Mouse (Mus musculus) skeletal muscle tissue, adult 2 months (tissue): Measurements from ENCODE around the gene Ubash3a.

Source experiments
- DNase-seq: peaks from one replicate; pipeline ENCODE4 v3.0.0-alpha.2; 2012; ENCODE audit warnings: low read depth, low spot score

Ubash3a gene

DNA sequence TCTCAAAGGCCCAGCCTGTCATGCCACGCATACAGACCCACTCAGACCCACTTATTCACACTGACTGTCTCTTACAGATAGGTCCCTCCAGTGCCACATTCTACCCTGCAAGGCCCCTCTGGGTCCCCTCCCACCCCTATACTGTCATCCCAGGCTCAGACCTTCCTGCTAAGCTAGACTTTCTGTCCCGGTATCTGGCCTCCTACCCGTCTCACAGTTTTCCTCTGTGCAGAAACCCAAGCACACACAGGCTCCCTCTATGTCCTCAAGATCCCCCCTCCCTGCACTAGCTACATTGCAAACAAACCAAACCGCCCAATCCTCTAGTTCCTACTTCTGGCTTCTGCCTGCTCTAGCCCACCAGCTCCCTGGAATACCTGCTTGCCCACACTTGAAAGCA is 70.3 kb downstream of the Ubash3a start:
- DNase-seq, result no peak

DNA sequence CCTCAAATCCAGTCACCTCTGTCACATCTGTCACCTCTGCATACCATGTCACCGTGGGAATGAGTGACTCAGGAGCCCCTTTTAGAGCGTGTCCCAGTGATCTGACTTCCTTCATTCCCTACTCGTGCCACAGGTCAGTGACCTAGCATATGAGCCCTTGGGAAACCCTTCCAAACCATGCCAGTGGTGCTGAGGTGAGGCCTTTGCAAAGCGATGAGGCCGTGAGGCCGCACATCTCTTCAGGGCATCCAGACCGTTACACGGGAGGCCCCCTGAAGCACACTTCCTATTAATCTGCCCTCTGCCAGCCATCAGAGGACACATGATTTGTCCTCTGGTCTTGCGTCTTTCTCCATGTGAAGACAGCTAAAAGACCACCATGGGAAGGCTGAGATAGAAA is 71.9 kb downstream of the Ubash3a start:
- no peak for DNase-seq

DNA sequence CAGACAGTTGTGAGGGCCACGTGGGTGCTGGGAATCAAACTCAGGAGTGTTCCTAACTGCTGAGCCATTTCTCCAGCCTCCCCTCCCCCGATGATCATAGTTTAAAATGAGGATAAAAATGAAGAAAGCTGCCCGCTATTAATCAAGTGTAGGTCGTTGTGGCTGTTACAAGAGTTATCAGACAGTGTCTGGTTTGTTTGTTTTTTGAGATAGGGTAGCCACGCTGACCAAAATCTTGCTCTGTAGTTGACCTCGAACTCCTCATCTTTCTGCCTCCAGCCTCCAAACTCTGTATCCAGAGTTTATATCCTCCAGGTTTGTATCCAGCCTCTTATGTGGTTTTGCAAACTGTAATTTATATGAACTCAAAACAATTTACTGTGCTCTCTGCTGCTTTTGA is 72.6 kb downstream of the Ubash3a start:
- no peak for DNase-seq

DNA sequence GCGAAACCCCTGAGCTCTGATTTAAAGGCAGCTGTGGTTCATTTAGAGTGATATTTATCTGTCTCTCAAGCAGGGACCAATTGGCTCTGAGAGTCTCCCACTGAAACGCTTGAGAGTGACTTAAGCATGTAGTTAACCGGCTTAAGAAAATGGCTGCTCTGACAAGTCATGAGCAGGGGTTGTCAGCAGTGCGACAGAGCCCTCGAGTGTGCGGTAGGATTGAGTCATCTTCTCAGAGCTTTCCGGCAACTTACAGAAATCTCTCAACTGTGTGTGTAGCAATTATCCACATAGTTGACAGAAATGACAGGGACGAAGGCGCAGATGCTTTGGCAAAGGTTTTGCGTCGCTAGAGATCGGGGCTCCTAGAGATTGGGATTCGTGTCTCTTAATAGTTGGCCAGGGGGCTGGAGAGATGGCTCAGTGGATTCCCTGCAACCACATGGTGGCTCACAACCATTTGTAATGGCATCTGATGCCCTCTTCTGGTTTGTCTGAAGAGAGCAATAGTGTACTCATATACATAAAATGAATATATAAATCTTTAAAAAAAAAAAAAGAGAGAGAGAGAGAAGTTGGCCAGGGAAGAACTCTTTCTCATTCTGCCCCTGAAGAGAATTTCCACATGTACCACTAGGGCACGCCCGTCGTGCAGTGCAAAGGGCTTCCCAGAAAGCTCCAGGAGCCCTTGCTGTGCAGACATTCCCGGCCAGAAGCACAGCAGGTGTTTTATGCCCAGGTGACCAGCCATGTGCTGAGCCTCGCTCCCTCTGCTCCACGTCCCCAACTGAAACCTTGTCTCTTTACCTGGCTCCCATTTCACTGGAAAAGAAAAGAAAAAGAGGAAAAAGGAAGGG is 74.4 kb downstream of the Ubash3a start:
- no peak for DNase-seq

DNA sequence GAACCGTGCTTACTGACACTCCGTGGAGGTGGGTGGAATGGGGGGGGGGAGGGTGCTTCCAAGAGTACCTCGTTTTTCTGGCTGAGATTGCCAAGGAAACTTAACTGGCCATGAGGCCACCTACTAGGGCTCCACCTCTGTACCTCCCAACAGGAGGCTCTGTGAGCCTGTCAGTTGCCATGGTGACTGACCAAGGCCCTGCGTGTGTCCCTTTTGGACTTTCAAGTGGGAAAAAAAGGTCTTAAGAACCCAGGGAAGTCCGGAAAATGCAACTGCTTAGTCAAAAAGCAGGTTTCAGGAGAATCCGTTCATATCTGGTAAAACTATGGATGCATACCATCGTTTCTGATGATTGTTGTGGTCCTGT is 75.0 kb downstream of the Ubash3a start:
- no peak for DNase-seq

DNA sequence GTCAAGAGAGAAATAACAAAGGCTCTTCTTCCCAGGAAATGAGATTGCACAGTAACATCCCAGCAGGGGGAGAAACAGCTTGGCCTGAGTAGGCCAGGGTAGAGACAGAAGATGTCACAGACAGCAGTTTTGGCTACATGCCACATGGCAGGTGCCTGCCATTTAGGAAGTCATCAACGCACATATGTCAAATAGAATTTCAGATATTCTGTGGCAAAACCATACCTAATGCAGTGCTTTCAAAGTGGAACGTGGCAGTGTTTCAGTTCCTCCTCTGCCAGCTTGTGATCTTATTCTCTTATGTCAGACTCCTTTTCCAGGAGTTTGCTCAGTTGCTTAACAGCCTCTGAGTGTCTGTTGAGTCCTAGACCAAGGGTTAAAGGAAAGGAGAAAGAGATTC is 78.2 kb downstream of the Ubash3a start:
- DNase-seq, result no peak

DNA sequence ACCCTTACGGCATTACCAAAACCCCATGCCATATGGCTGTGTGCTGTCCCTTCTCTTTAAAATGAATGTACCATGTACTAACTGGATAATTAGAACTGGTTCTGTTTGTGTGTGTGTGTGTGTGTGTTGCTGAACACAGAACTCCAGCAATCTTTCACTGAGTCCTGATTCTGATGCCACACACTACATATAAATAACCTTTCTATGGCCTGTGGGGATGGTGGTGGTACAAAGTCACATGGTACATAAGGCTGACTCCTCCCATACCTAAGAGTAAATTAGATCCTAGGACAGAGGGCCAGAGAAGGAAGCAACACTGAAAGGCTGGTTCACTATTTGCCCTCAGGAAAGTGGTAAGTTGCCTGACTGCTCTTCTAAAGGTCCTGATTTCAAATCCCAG is 78.8 kb downstream of the Ubash3a start, which contains the start of gene Slc37a1:
TSS of gene Slc37a1 (plus strand) at position 301 of the 400 bp plus-strand sequence.
- DNase-seq, result no peak

DNA sequence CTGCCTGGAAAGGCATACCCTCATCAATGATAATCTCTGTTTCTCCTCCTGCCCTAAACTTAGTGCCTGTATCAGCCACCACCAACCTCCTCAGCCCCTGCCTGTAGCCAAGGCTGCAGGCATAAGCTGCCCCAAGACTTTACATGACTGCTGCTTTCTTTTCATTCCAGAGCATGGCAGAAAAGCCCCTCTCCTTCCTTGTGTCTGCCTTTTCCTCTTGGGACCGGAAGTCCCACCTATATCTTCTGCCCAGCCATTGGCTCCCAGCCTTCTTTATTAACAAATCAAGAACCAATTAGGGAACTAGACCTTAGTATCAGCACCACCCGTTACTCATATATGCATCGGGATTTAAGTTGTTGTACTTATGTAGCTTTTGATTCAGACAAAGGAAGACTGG is 79.5 kb downstream of the Ubash3a start:
- no peak for DNase-seq

DNA sequence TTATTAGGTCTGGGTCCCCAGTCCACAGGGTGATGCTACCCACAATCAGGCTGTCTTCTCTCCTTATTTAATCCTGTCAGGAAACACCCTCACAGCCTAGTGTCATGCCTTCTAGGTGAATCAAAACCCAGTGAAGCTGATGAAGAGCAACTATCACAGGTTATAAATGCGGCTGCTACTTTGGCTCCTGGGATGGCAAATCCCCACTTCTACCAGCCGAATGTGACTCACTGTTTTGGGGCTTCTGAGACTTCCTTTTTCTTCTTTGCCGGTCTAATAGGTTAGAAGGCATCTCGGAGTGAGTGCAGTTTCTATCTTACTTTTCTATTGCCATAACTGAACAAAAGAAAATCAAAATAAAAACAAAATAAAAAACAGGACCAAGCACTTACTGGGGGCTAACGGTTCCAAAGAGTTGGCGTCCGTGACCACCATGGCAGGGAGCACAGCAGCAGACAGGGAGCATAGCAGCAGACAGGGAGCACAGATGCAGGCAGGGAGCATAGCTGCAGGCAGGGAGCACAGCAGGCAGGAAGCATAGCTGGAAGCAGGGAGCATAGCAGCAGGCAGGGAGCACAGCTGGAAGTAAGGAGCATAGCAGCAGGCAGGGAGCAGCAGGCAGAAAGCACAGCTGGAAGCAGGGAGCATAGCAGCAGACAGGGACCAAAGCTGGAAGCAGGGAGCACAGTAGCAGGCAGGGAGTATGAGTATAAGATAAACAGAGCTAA is 81.5 kb downstream of the Ubash3a start:
- no peak for DNase-seq

DNA sequence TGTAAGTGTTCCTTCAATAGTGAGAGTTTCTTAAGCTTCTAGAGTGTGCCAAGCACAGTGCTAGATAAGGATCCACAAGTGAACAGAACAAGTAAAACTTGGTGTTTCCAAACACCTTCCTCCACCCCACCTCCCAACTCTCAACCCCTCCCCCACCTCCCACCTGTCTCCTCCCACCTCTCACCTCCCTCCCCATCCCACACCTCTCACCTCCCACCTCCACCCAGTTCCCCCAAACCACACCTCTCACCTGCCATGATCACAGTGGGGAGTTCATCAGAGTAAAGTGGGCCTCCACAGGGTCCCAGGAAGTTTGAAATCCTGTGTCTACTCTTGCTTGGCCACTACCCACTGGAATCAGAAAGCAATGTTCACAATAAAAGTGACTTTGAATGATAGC is 82.6 kb downstream of the Ubash3a start:
- no peak for DNase-seq

DNA sequence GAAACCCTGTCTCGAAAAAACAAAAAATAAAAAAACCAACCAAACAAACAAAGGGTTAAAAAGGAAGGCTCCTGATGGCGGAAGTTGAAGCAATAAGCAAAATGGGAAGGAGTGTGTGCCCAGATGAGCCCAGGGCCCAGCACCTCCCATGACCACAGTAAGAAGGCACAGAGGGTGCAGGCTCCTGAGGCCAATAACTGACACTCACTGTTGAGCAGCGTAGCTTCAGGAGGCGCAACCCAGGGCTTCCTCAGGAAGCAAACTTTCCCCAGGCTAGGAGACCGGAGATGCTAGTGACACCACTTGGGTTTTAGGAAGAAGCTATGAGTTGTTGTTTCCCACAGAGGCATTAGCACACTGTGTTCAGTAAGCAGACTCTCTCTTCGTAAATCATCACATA is 83.2 kb downstream of the Ubash3a start:
- DNase-seq, result no peak

DNA sequence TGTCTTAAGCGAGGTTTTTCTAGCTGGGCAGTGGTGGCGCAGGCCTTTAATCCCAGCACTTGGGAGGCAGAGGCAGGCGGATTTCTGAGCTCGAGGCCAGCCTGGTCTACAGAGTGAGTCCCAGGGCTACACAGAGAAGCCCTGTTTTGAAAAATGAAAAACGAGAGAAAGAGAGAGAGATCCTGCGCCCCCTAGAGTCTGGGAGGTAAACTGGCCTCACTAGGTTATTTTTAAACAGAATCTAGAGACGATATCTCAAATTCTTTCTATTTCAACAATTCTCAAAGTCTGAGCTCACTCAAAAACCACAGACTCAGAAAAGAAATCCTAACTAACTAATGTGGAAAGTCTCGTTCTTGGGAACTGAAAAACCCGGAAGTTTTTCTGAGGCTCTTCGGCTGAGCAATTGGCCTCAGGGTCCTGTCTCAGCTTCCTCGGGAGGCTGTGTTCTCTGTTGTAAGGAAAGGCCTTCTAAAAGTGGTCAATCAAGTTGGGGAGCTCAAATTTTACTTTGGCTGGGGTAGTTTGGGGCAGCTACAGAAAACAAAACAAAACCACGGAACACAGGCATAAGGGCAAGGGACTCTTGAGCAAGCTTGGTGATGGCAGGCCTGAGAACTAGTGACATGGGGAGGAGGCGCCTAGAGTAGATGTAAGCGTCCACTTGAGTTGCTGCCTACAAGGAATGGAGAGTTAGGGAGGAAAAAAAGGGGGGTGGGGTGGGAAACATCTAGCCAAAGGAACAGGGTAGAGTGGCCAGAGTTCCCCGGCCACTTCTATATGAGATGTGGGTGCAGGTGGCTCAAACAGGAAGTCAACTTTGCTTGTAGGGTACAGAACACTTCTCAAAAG is 86.9 kb downstream of the Ubash3a start:
- no peak for DNase-seq

DNA sequence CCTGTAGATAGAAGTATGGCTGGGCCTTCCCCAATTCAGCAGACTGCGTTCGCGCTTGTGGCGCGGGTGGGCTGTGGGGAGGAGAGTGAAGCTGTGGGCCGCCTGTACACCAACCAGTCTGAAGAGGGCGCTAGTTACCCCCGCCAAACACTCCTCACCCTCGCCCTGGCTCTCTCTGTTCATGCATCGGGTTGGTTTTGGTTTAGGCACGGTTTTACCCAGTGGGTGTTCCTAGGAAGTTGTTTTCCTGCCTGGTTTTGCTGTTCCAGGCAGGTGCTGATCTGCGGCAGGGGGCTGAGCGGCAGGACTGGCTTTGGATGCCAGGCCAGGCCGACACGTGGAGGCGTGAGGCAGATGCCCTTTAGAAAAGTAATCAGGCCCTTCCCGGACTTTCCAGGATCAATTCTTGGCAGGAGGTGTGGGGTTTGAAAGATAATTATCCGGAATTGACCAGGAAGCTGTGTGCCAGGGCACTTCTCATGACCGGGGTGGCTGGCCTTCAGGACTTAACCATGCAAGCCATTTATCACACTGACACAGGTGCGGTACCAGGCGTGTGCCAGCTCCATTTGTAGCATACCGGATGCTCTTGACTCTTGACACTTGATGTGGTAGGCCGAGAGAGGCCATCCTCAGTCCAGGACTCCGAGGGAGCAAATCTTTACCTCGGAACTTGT is 87.7 kb downstream of the Ubash3a start:
- no peak for DNase-seq

DNA sequence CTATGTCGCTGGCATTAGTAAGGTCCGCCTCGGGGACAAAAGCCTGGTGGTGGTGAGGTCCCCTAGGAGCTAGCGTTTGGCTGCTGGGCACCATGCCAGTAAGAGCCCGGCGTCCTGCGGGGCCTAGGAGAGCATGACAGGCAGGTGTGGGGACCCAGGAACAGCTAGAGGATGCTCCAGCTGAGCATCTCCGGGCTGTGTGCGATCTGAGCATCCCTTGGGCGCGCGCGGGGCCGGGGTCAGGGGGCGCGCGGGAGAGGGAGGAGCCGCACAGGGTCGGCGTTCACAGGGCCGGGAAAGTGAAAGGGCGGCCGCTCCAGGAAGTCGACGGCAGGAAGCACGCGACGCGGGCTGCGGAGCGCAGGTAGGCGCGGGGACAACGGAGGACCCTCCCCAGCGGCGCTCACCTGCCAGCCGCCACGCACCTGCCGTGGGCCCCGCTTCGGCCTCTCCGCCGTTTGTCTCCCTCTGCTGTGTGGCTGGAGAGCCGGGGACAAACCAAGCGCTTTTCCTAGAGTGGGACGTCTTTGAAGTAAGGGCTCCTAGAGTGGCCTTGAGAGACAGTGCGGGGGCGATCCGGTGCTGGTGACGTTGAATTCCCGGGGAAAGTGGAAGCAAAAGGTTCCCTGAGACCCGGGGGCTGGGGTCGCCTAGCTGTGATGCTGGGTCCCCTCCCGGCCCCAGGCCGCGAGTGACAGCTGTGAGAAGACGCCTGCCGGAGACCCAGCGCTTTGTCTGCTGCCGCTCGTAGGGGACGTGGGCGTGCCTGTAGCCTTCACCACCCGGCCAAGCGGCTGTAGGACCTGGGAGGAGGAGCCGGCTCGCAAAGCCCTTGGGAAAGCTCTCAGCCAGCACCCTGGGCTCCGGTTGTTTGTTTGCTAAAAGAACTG is 88.5 kb downstream of the Ubash3a start:
- DNase-seq, result no peak
